Mouse (Mus musculus) monocyte, adult 5-6 weeks (primary cell): Measurements from ENCODE around the gene Vangl1. TPM values are rescaled to one million over a fixed set of nuclear protein-coding genes. Genes with fewer than 3 reads are reported as not detected.
"Not testable (repeated sequence)": the region's sequence is repeated elsewhere in the genome, so short reads cannot be mapped to it uniquely, and the experiment has no call there.

ENCODE experiments used
- ATAC-seq: fragments of 153-309, 156-312 bp; replicated peaks from 2 replicates; pipeline ENCODE4 v1.8.0; 2017; ENCODE audit warnings: mild to moderate bottlenecking; ENCODE audit not compliant: low TSS enrichment, insufficient number of reproducible peaks, severe bottlenecking, poor library complexity, low FRiP score
- total RNA-seq: library from RNA; stranded (forward); fragments of 200-1000, 200-491, 200-594 nt; gene quantifications from 3 replicates; pipeline ENCODE4 v1.2.3, GENCODE M21; 2017

Vangl1 gene
- total RNA-seq, 1 experiment from 2014 or later: 1.4 TPM

GRCm38 (mm10) chr3:102179869-102180268 is 24.6 kb downstream of the Vangl1 start:
- no peak for ATAC-seq

DNA sequence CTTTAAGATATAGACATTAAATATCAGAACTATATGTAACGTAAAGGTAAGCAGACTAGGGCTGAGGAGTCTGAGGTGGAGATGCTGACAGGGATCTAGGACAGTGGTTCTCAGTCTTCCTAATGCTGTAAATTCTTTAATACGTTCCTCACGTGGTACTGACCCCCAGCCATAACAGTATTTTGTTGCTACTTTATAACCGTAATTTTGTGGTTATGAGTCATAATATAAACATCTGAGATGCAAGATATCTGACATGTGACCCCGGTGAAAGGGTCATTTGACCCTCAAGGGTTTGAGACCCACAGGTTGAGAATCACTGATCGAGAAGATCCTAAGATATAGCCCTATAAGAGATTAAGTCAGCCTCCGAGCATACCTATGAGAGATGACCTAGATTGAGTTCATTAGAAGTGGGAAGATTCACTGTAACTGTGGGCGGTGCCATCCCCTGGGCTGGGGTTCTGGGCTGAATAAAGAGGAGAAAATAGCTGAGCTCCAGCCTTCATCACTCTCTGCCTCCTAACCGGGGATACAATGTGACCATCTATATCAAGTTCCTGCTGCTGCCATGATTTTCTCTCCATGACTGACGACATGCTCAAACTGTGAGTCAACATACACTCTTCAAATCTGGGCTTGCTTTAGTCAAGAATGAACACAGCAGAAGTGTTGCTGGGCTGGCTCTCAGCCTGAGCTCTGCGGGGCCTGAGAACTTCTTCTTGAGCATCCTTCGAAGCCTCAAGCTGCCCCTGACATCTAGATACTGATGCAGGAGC is 26.5 kb downstream of the Vangl1 start:
- no peak for ATAC-seq

GRCm38 (mm10) chr3:102176116-102176515 is 28.4 kb downstream of the Vangl1 start:
- ATAC-seq: no peak

DNA sequence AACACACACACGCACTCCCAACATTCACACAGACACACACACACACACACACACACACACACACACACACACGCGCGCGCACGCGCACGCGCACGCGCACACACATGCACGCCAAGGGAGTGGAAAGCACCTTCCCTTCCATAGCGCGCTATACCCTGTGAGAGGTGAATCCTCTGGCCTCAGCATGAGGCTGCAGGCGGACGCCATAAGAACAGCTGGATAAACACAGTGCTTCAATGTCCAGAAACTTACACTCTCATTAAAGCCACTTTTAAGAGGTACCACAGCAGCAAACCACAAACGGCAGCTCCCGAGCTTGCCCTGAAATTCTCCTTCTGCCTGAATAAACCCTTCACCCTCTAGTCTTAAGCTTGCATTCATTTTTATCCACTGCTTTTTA is 28.8 kb downstream of the Vangl1 start:
- no peak for ATAC-seq

GRCm38 (mm10) chr3:102174118-102174865 is 30.2 kb downstream of the Vangl1 start:
- ATAC-seq: no peak

- no peak for ATAC-seq
These were observed 35.1 kb downstream of the Vangl1 start for GRCm38 (mm10) chr3:102169197-102169905.

DNA sequence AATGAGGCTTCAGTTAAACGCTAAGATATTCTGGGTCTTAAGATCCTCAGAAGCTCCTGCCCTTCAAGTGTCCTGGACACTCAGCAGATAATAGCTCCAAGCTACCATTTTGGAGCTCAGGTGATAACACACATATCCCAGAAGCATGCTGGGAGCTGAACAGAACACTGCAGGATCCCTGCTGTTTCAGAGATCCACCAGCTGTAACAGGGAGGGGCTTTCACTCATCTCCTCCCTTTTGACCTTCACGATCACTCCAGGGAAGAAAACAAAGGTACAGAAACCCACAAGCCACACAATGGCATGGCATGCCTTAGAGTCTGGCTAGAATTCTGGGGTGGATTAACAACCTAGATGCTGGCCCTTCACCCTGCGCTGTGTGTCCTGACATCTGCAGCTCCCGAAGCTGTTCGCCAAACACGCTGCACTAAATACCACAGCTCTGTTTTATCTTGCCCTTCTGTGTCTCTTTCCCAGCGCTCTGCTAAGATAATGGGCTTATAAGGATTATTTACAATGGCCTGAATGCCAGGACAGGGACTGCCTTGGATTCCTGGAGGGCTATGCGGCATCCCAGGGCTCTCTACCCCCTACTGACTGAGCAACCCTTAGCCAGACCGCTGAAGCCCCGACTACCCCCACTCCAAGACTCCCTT is 36.8 kb downstream of the Vangl1 start:
- no peak for ATAC-seq

GRCm38 (mm10) chr3:102166794-102167193 is 37.7 kb downstream of the Vangl1 start:
- no peak for ATAC-seq

- no peak for ATAC-seq
These were observed 38.2 kb downstream of the Vangl1 start for GRCm38 (mm10) chr3:102166287-102166620.

DNA sequence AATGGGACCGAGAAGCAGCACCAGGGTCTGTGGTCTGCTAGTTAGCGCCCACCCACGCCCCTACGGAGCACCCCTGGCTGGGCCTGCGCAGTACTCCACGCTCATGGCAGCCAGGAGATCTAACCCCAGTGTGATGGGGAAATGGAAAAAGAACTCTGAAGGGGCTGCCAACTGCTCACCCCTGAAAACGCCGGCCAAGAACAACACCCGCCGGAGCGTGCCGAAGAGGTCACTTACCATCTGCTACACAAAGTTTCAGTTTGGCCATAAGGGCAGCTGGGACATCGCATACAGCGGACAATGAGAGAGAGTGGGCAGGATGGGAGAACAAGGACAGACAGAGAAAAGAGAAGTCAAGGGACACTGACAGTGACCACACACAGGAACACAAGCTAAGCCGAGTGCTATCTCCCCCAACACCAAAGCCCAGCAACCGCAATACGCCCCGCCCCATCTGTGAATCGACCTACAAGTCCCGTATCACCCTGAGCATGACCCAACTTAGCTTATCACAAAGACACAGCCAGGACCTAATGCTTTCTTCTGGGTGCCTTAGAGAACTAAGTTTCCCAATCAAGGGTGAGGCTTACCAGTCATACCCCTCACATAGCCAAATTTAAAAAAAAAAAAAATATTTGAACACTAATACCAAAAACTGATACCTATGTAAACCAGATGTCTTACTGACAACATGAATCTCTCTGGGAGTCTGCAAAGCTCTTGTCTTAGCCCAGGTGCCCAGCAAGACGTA is 38.8 kb downstream of the Vangl1 start:
- ATAC-seq: no peak

- ATAC-seq: no peak
These were observed 39.6 kb downstream of the Vangl1 start for GRCm38 (mm10) chr3:102164911-102165310.

GRCm38 (mm10) chr3:102163861-102164260 is 40.6 kb downstream of the Vangl1 start:
- not testable (repeated sequence) for ATAC-seq

DNA sequence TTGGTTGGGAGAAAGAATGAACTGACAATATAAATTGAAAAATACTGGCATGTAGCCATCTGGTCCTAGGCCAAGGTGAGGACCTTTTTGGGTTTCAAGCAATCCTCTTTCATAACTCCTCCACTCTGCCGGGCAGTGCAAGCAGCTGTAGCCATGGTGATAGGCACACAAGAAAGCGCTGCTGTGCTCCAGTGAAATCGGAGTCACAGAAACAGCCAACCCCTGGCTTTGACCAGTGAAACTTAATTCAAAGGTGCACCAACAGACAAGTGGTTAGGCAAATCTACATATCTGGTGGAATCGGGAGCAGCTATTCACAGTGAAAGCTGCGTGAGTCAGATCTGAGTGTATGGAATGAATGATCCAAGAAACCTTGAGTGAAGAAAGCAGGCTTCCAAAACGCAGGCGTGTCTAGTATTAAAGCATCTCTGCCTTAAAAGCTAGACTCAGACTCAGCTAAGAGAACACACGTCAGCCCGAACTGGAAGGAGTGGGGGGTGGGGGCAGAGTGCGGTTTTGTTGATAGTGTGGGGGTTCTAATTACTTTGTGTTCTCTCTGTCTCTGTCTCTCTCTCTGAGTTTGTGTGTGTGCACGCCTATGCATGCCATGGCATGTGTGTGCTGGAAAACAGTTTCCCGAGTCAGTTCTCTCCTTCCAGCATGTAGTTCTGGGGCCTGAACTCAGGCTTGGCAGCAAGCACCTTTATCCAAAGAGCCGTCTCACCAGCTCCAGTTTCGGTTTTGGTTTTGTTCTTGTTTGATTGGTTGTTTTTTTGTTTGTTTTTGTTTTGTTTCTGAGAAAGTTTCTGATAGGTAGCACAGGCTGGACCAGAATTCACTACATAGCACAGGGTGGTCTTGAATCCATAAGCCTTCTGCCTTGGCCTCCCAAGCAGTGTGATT is 44.8 kb downstream of the Vangl1 start:
- ATAC-seq: no peak

GRCm38 (mm10) chr3:102158759-102159422 is 45.6 kb downstream of the Vangl1 start:
- no peak for ATAC-seq

DNA sequence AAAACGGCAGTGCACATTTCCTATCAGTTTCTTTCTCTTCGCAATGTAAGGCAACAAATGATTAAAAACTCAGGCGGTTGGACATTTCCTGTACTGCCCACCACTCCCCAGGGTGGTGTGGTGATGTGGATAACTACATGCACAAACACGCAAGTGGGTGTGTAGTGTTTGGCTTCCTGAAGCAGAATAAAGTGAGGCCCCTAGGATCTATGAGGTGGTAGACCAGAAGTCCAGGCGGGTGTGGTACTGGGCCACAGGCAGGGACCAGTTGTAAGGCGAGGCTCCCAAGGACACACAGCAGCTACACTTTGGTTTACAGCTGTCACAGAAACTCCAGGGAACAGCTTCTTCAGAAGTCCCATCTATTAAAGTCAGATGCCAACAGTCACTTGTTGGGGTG is 46.8 kb downstream of the Vangl1 start:
- no peak for ATAC-seq

GRCm38 (mm10) chr3:102156737-102157136 is 47.8 kb downstream of the Vangl1 start:
- ATAC-seq: no peak

DNA sequence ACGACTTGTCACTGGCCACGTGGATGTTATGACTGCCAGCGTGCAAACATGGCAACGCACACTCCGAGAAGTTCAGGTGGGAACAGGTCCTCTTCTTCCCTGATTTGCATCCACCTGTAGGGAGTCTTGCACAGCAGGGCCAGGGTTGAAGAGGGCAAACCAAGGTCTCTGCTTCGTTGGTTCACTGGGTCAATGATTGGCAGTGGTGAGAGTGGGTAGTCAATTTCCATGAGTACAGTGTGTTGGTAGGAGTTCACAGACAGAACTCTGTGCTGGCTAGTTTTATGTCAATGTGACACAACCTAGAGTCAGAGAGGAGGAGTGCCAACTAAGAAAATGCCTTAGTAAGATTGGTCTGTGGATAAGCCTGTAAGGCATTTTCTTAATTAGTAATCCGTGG is 50.4 kb downstream of the Vangl1 start:
- no peak for ATAC-seq
